Mouse (Mus musculus): ENCODE results near the gene Prc1. TPM values are rescaled to one million over a fixed set of nuclear protein-coding genes. Genes with fewer than 3 reads are reported as not detected.
A peak's percentile ranks its signal among the peaks of the same experiment; 100 is the strongest.

Prc1 gene
- polyA plus RNA-seq, 2 experiments = 79.9 to 111 TPM

DNA sequence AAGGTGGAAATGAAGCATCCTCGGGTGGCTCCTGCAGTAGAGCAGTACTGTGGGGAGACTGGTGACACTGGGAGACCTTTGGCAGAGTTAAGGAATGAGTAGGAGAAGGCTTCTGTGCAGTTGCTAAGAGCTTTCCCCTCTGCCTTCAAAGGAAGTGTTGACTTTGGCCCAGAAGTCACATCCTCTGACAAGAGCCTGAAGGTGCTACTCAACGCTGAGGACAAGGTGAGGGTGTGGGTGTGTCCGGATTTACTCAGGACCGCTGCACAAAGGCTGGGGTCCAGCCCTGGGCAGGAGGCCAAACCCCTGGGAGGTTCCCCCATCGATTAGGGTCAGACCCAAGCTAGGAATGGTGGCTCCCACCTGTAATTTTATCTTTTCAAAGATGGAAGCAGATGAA, 9.9 kb upstream of the Prc1 start:
- H3K4me2 ChIP-seq (replicated peaks; ENCODE audit: low read depth, low read length, severe bottlenecking) = no peak overlapping the region
- DNase-seq (ENCODE audit: low spot score) (no peak), ATAC-seq (ENCODE audit: low FRiP score, low read depth) (no peak)
- no peaks in the 10 kb centered on the region for H3K9me3 ChIP-seq (ENCODE audit: control insufficient read depth, low read length)
- H3K4me1 ChIP-seq (ENCODE audit: control insufficient read depth, insufficient read depth, low read length) = no peaks in the 10 kb centered on the region
- no peak for TF ChIP-seq POLR2A (IDR thresholded peaks at IDR 0.05; ENCODE audit: borderline replicate concordance, extremely low read depth, insufficient read depth, insufficient read length)
- H3K27ac ChIP-seq (replicated peaks; ENCODE audit: low read depth, low read length) = no peak overlapping the region
- H3K36me3 ChIP-seq (ENCODE audit: control insufficient read depth, insufficient read depth, low read length) = peaks cover 75% of the 10 kb centered on the region
- no peaks in the 10 kb centered on the region for H3K27me3 ChIP-seq (ENCODE audit: control insufficient read depth, insufficient read depth, low read length)
- H3K9ac ChIP-seq (ENCODE audit: low read depth, low read length, severe bottlenecking) = no peak overlapping the region
- WGBS = 90% methylated on average over 5 of the region's 5 CpGs
- H3K4me3 ChIP-seq (replicated peaks; ENCODE audit: low read length) = no peak overlapping the region

DNA sequence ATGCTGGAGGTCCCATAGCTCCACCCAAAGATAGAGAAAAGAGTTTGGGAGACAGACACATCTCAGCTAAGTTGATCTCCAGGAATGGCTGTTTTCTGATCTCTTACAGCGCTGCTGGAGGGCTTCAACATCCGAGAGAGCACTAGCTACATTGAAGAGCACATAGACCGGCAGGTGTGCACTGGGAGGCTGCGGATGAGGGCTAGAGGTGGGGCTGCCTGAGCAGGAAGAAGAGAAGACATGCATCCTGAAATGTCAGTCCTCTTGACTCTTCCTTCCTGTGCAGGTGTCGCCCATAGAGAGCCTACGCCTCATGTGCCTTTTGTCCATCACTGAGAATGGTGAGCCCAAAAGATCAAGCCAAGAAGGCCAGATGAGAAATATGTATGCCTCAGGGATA, 8.5 kb upstream of the Prc1 start:
- Histone ChIP-seq H3K9me3 (ENCODE audit: control insufficient read depth, low read length) (no peaks in the 10 kb centered on the region), H3K27me3 (ENCODE audit: control insufficient read depth, insufficient read depth, low read length) (no peaks in the 10 kb centered on the region), H3K9ac (ENCODE audit: low read depth, low read length, severe bottlenecking) (no peak overlapping the region), H3K4me3 (replicated peaks; ENCODE audit: low read length) (no peak overlapping the region), H3K36me3 (ENCODE audit: control insufficient read depth, insufficient read depth, low read length) (peaks cover 79% of the 10 kb centered on the region), H3K4me2 (replicated peaks; ENCODE audit: low read depth, low read length, severe bottlenecking) (no peak overlapping the region), H3K27ac (replicated peaks; ENCODE audit: low read depth, low read length) (no peak overlapping the region), H3K4me1 (ENCODE audit: control insufficient read depth, insufficient read depth, low read length) (no peaks in the 10 kb centered on the region)
- no peak for DNase-seq (ENCODE audit: low spot score)
- 92% methylated on average over 6 of the region's 6 CpGs for WGBS
- no peak for ATAC-seq (ENCODE audit: low FRiP score, low read depth)
- TF ChIP-seq POLR2A (IDR thresholded peaks at IDR 0.05; ENCODE audit: borderline replicate concordance, extremely low read depth, insufficient read depth, insufficient read length) = no peak

DNA sequence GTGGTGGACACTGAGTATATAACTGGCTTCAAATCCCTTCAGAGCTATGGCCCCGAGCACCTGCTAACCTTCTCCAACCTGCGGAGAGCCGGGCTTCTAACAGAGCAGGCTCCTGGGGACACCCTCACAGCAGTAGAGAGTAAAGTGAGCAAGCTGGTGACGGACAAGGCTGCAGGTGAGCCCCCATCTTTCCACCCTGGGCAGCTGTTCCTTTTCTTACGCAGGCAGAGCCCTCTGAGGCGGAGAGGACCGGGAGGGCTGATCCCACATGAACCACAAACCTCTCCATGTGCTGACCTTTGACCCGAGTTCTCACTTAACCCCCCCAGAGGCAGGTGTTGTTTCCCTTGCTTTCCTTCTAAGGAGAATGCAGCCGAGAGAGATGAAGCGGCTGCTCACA, 6.5 kb upstream of the Prc1 start:
- ATAC-seq (ENCODE audit: low FRiP score, low read depth) (no peak), DNase-seq (ENCODE audit: low spot score) (no peak)
- no peaks in the 10 kb centered on the region for H3K4me1 ChIP-seq (ENCODE audit: control insufficient read depth, insufficient read depth, low read length)
- H3K9me3 ChIP-seq (ENCODE audit: control insufficient read depth, low read length) = no peaks in the 10 kb centered on the region
- H3K4me3 ChIP-seq (replicated peaks; ENCODE audit: low read length) = no peak overlapping the region
- no peak overlapping the region for H3K27ac ChIP-seq (replicated peaks; ENCODE audit: low read depth, low read length)
- H3K36me3 ChIP-seq (ENCODE audit: control insufficient read depth, insufficient read depth, low read length) = peaks cover 87% of the 10 kb centered on the region
- no peak overlapping the region for H3K4me2 ChIP-seq (replicated peaks; ENCODE audit: low read depth, low read length, severe bottlenecking)
- TF ChIP-seq POLR2A (IDR thresholded peaks at IDR 0.05; ENCODE audit: borderline replicate concordance, extremely low read depth, insufficient read depth, insufficient read length) = no peak
- WGBS = 76% methylated on average over 10 of the region's 10 CpGs
- no peak overlapping the region for H3K9ac ChIP-seq (ENCODE audit: low read depth, low read length, severe bottlenecking)
- H3K27me3 ChIP-seq (ENCODE audit: control insufficient read depth, insufficient read depth, low read length) = no peaks in the 10 kb centered on the region

DNA sequence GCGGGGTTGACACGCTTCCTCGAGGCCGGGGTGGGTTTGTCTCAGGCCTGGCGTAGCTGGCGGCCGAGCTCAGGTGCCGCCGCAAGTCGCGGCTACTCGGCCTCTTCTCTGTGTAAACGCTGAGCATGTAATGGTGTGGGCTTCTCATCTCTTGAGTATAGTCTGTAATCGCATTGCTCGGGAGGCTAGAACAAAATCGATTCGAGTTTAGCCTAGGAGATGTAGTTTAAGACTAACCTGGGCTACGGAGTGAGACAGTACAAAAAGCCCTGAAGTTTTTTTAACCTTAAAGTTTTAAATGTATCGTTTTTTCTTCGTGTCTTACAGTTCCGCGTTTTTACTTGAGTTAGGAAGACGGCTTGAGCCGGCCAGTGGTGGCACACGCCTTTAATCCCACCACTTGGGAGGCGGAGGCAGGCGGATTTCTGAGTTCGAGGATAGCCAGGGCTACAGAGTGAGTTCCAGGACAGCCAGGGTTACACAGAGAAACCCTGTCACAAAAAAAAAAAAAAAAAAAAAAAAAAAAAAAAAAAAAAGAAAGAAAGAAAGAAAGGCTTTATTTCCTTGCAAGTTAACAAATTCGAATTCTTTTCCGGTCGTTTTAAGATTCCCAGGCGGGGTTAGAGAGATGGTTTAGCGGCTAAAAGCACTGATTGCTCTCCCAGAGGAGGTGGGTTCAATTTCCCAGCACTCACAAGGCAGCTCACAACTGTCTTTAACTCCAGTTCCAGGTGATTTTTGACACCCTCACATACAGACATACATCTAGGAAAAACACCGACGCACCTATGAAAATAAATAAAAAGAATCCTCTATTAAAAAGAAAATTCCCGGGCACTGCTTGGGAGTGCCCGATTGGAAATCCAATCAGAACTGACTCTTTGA, 756 bp downstream of the Prc1 start:
- WGBS = 8% methylated on average over 37 of the region's 37 CpGs
- DNase-seq (ENCODE audit: low spot score) = peak; percentile 33
- ATAC-seq (ENCODE audit: low FRiP score, low read depth) = peak; percentile 18; the same call in 1 of the 2 replicates

DNA sequence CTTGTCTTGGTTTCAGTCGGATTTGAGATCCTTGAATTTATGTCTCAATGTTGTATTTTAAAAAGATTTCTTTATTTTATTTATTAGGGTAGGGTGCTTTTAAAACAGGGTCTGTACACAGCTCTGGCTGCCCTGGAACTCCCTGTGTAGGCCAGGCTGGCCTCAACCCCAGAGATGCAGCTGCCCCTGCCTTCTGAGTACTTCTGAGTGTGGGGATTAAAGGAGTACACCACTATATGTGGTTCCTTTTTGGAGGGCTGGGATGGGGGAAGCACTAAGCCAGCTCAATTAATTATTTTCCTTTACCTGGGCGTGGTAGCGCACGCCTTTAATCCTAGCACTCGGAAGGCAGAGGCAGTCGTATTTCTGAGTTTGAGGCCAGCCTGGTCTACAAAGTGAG, 2.2 kb downstream of the Prc1 start:
- TF ChIP-seq POLR2A (IDR thresholded peaks at IDR 0.05; ENCODE audit: borderline replicate concordance, extremely low read depth, insufficient read depth, insufficient read length) = no peak
- Histone ChIP-seq H3K9ac (ENCODE audit: low read depth, low read length, severe bottlenecking) (no peak overlapping the region), H3K9me3 (ENCODE audit: control insufficient read depth, low read length) (no peaks in the 10 kb centered on the region), H3K27me3 (ENCODE audit: control insufficient read depth, insufficient read depth, low read length) (no peaks in the 10 kb centered on the region), H3K4me3 (replicated peaks; ENCODE audit: low read length) (no peak overlapping the region), H3K36me3 (ENCODE audit: control insufficient read depth, insufficient read depth, low read length) (peaks cover 31% of the 10 kb centered on the region), H3K27ac (replicated peaks; ENCODE audit: low read depth, low read length) (no peak overlapping the region), H3K4me1 (ENCODE audit: control insufficient read depth, insufficient read depth, low read length) (peaks cover 8% of the 10 kb centered on the region), H3K4me2 (replicated peaks; ENCODE audit: low read depth, low read length, severe bottlenecking) (no peak overlapping the region)
- 92% methylated on average over 6 of the region's 6 CpGs for WGBS
- no peak for ATAC-seq (ENCODE audit: low FRiP score, low read depth)
- no peak for DNase-seq (ENCODE audit: low spot score)

More for the DNA sequence above, 756 bp downstream of the Prc1 start:
- H3K9me3 ChIP-seq (ENCODE audit: control insufficient read depth, low read length) = no peaks in the 10 kb centered on the region
- peaks cover 8% of the 10 kb centered on the region for H3K4me1 ChIP-seq (ENCODE audit: control insufficient read depth, insufficient read depth, low read length)
- no peak for TF ChIP-seq POLR2A (IDR thresholded peaks at IDR 0.05; ENCODE audit: borderline replicate concordance, extremely low read depth, insufficient read depth, insufficient read length)
- H3K4me2 ChIP-seq (replicated peaks; ENCODE audit: low read depth, low read length, severe bottlenecking) = peak overlapping the region; percentile 71
- H3K4me3 ChIP-seq (replicated peaks; ENCODE audit: low read length) = peak overlapping the region; percentile 87
- H3K36me3 ChIP-seq (ENCODE audit: control insufficient read depth, insufficient read depth, low read length) = peaks cover 32% of the 10 kb centered on the region
- H3K27me3 ChIP-seq (ENCODE audit: control insufficient read depth, insufficient read depth, low read length) = no peaks in the 10 kb centered on the region
- peak overlapping the region; percentile 77 for H3K9ac ChIP-seq (ENCODE audit: low read depth, low read length, severe bottlenecking)
- H3K27ac ChIP-seq (replicated peaks; ENCODE audit: low read depth, low read length) = peak overlapping the region; percentile 79

All from limb, embryonic 14.5 days (tissue).